Comparison of ENCODE assay signal across 9 mouse cellular contexts in the genomic region with DNA sequence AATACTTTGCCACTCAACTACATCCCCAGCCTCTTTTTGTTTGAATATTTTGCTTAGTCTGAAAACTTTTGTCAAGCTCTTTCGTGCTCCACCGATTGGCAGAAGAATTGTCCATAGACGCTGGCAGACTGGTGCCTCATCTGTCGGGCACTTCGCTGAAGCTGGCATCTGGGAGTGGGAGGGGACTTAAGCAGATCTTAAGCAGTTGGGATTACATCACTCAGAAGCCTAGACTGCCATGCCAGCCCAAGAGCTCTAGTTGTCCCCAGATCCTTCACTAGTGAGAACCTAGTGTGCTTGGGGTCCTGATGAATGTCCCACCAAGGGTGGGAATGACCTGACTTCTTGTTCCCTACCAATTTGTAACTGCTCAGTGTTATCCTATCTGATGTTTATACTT.
DNase-seq lines count a peak whose midpoint lies in the region; ATAC-seq and TF ChIP-seq lines count a peak whose summit lies in the region.
"Had no signal": no experiment of that assay in that cellular context is flagged by ENCODE, and none has a peak within 500 bp of the region (broad histone marks: within the 10 kb centered on the region; RNA-seq: fewer than 3 reads in every experiment).

No protein-coding gene starts in this region.

- no peak for TF ChIP-seq CTCF in brain, embryonic 14.5 days (IDR thresholded peaks at IDR 0.05; ENCODE audit: borderline replicate concordance, extremely low read depth, insufficient read depth, insufficient read length)

- TF ChIP-seq POLR2A in brain, embryonic 14.5 days (IDR thresholded peaks at IDR 0.05; ENCODE audit: borderline replicate concordance, extremely low read depth, insufficient read depth, insufficient read length, poor library complexity, severe bottlenecking): no peak

- peak overlapping the region; percentile 45 for H3K4me2 ChIP-seq in forebrain, embryonic 14.5 days (ENCODE audit: low read length)
- H3K4me2 ChIP-seq in neural tube, embryonic 14.5 days (ENCODE audit: low read depth, low read length): no peak overlapping the region

- peak; percentile 35 for ATAC-seq in forebrain, embryonic 14.5 days
- ATAC-seq in neural tube, embryonic 14.5 days (ENCODE audit: low read depth): no peak

- H3K27ac ChIP-seq in forebrain, embryonic 14.5 days (ENCODE audit: low read depth, low read length): peak overlapping the region; percentile 94
- peak overlapping the region; percentile 52; the same call in 1 of the 2 replicates for H3K27ac ChIP-seq in neural tube, embryonic 14.5 days (ENCODE audit: low read depth, low read length)

- 5% methylated on average over 5 of the region's 5 CpGs for WGBS in forebrain, embryonic 14.5 days
- WGBS in neural tube, embryonic 14.5 days: 40% methylated on average over 5 of the region's 5 CpGs

- no peaks in the 10 kb centered on the region for H3K27me3 ChIP-seq in forebrain, embryonic 14.5 days (replicated peaks; ENCODE audit: control insufficient read depth, insufficient read depth, low read length)
- no peaks in the 10 kb centered on the region for H3K27me3 ChIP-seq in neural tube, embryonic 14.5 days (ENCODE audit: control insufficient read depth, insufficient read depth, low read length)

- H3K9me3 ChIP-seq in forebrain, embryonic 14.5 days (replicated peaks; ENCODE audit: control insufficient read depth, low read length): no peaks in the 10 kb centered on the region
- H3K9me3 ChIP-seq in neural tube, embryonic 14.5 days (ENCODE audit: control insufficient read depth, low read length): no peaks in the 10 kb centered on the region

- peak; percentile 94 for DNase-seq in brain, embryonic 14.5 days (ENCODE audit: low read depth)
- DNase-seq in forebrain, embryonic 14.5 days (ENCODE audit: low spot score): peak; percentile 89
- peak; percentile 38 to 78 for DNase-seq in left cerebral cortex, postnatal 25 days (ENCODE audit: low spot score in 2 of 2)
- no peak for DNase-seq in cerebellum, postnatal 25 days
- DNase-seq in cerebellum, adult 9-11 months: no peak
- no peak for DNase-seq in adrenal gland, postnatal 10 days
- DNase-seq: cerebellum, adult 11 months; thymus, adult 2 months had no signal

- peak overlapping the region; percentile 50; the same call in 1 of the 2 replicates for H3K9ac ChIP-seq in forebrain, embryonic 14.5 days (ENCODE audit: low read length)
- no peak overlapping the region for H3K9ac ChIP-seq in neural tube, embryonic 14.5 days (replicated peaks; ENCODE audit: low read depth, low read length)

- peaks cover 75% of the 10 kb centered on the region for H3K4me1 ChIP-seq in forebrain, embryonic 14.5 days (ENCODE audit: control insufficient read depth, insufficient read depth, low read length)
- H3K4me1 ChIP-seq in neural tube, embryonic 14.5 days (ENCODE audit: control insufficient read depth, insufficient read depth, low read length): peaks cover 50% of the 10 kb centered on the region

- H3K36me3 ChIP-seq in forebrain, embryonic 14.5 days (ENCODE audit: control insufficient read depth, insufficient read depth, low read length): no peaks in the 10 kb centered on the region
- H3K36me3 ChIP-seq in neural tube, embryonic 14.5 days (ENCODE audit: control insufficient read depth, insufficient read depth, low read length): no peaks in the 10 kb centered on the region

- intact Hi-C loops in left cerebral cortex, postnatal 25 days (cut with DNase I): loop anchor here (2.0 kb wide), 1 partner anchor 14 kb away; no protein-coding TSS in a partner anchor

- no peak overlapping the region for H3K4me3 ChIP-seq in forebrain, embryonic 14.5 days (ENCODE audit: low read depth, low read length)
- H3K4me3 ChIP-seq in neural tube, embryonic 14.5 days (ENCODE audit: low read depth, low read length): no peak overlapping the region

Comparison
In these comparisons a context has a peak if more than half of its experiments do, and no peak if none do; other contexts are left out.
1. DNase-seq: peak in brain, embryonic 14.5 days (single experiment), forebrain, embryonic 14.5 days (single experiment) and left cerebral cortex, postnatal 25 days (2 of 2); none in cerebellum, postnatal 25 days (0 of 2), cerebellum, adult 9-11 months (single experiment) and adrenal gland, postnatal 10 days (single experiment).